Comparison of ENCODE assay signal across 8 mouse cellular contexts in the genomic region with DNA sequence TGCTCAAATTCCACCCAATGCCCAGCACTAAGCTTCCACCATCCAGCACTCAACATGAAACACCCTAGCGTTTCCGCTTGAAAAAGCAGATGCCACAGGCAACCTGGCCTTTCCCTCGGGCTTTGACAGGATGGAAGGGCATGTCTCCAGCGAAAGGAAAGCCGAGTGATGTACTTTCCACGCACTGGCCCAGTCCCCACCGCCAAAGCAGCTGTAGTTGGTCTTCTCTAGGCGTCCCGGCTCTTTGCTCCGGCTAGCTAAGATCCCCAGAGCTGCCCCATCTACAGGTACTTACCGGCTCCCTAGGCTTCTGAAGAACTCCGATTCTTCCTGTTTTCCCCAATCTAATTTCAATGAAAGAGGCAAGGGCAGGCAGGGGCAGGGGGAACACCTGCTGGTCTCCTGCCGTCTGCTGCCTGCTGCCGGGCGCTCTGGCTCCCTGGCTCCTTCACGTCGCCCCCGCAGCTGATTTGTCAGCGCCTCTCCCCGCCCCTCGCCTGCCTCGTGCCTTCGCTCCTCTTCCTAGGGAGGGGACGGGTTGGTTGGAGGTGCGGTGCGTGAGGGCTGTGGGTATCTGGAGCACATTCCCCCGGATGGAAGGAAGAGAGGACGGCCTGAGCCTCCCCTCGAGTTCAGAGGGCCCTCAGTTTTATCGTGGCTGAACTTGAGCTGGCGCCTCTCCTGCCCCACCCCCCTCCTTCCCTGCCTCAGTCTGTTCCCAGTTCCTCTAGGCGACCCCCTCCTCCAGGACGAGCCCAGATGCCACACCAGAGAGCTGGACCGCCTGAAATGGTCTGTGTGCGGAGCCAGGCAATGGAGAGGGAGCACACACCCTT. TPM values are rescaled to one million over a fixed set of nuclear protein-coding genes. Genes with fewer than 3 reads are reported as not detected.
DNase-seq lines count a peak whose midpoint lies in the region; ATAC-seq lines count a peak whose summit lies in the region.

No protein-coding gene starts in this region.

- no peaks in the 10 kb centered on the region for H3K27me3 ChIP-seq in heart, embryonic 15.5 days
- peaks cover 8% of the 10 kb centered on the region for H3K27me3 ChIP-seq in liver, embryonic 13.5 days
- no peaks in the 10 kb centered on the region; the same call in 1 of the 2 replicates for H3K27me3 ChIP-seq in neural tube, embryonic 13.5 days

- H3K9me3 ChIP-seq in heart, embryonic 15.5 days (replicated peaks) = no peaks in the 10 kb centered on the region
- H3K9me3 ChIP-seq in liver, embryonic 13.5 days (replicated peaks) = no peaks in the 10 kb centered on the region
- no peaks in the 10 kb centered on the region for H3K9me3 ChIP-seq in neural tube, embryonic 13.5 days

- no peaks in the 10 kb centered on the region for H3K36me3 ChIP-seq in heart, embryonic 15.5 days
- peaks cover 17% of the 10 kb centered on the region for H3K36me3 ChIP-seq in liver, embryonic 13.5 days
- H3K36me3 ChIP-seq in neural tube, embryonic 13.5 days = no peaks in the 10 kb centered on the region

- DNase-seq in urinary bladder, postnatal 25 days (ENCODE audit: low spot score) = peak; percentile 14
- no peak for DNase-seq in urinary bladder, adult 2 months (ENCODE audit: low spot score)
- DNase-seq in embryo, embryonic 11 days = peak; percentile 83
- DNase-seq in kidney, postnatal 36 days = peak; percentile 25 to 54
- DNase-seq in liver, embryonic 13.5 days = peak; percentile 85

- H3K4me2 ChIP-seq in heart, embryonic 15.5 days = peak overlapping the region; percentile 97
- H3K4me2 ChIP-seq in liver, embryonic 13.5 days = peak overlapping the region; percentile 90
- H3K4me2 ChIP-seq in neural tube, embryonic 13.5 days = peak overlapping the region; percentile 87

- 2% methylated on average over 35 of the region's 35 CpGs for WGBS in heart, embryonic 15.5 days
- under 1% methylated on average over 33 of the region's 35 CpGs for WGBS in liver, embryonic 13.5 days (ENCODE audit: insufficient replicate concordance)
- 2% methylated on average over 35 of the region's 35 CpGs for WGBS in neural tube, embryonic 13.5 days

- H3K4me1 ChIP-seq in heart, embryonic 15.5 days (replicated peaks) = peaks cover 14% of the 10 kb centered on the region
- H3K4me1 ChIP-seq in liver, embryonic 13.5 days (replicated peaks) = peaks cover 42% of the 10 kb centered on the region
- peaks cover 19% of the 10 kb centered on the region; the same call in 1 of the 2 replicates for H3K4me1 ChIP-seq in neural tube, embryonic 13.5 days (replicated peaks)

- peak; percentile 86 for ATAC-seq in heart, embryonic 15.5 days (replicated peaks; ENCODE audit: insufficient number of reproducible peaks, insufficient read depth, low FRiP score, low read depth)
- ATAC-seq in liver, embryonic 13.5 days (ENCODE audit: low read depth) = peak; percentile 85
- ATAC-seq in neural tube, embryonic 13.5 days (ENCODE audit: low read depth) = peak; percentile 91
- no peak for ATAC-seq in CD4-positive, CD25-positive, alpha-beta regulatory T cell, adult 4 months

- H3K9ac ChIP-seq in heart, embryonic 15.5 days = peak overlapping the region; percentile 52
- peak overlapping the region; percentile 95 for H3K9ac ChIP-seq in liver, embryonic 13.5 days
- H3K9ac ChIP-seq in neural tube, embryonic 13.5 days = peak overlapping the region; percentile 73

- H3K27ac ChIP-seq in heart, embryonic 15.5 days = no peak overlapping the region
- peak overlapping the region; percentile 99 for H3K27ac ChIP-seq in liver, embryonic 13.5 days
- peak overlapping the region; percentile 82 for H3K27ac ChIP-seq in neural tube, embryonic 13.5 days (replicated peaks)

- H3K4me3 ChIP-seq in heart, embryonic 15.5 days = peak overlapping the region; percentile 60
- peak overlapping the region; percentile 84 for H3K4me3 ChIP-seq in liver, embryonic 13.5 days (replicated peaks)
- H3K4me3 ChIP-seq in neural tube, embryonic 13.5 days = peak overlapping the region; percentile 54

RNA-seq across cellular contexts. Expression of a gene that starts 1.0 kb away (rescaled TPM):
- polyA plus RNA-seq in urinary bladder, adult 2 months (2012; rRNA removed) = 1.9 and 2.3 TPM in 2 replicates
- 143 and 144 TPM in 2 replicates for polyA plus RNA-seq in heart, embryonic 15.5 days (2015; fragmentation: Nextera tagmentation; extraction: Ambion mirVana)
- 425 and 465 TPM in 2 replicates for polyA plus RNA-seq in liver, embryonic 13.5 days (2015; fragmentation: Nextera tagmentation; extraction: Ambion mirVana)
- polyA plus RNA-seq in neural tube, embryonic 13.5 days (2015; fragmentation: Nextera tagmentation; extraction: Ambion mirVana) = 131 and 135 TPM in 2 replicates
- polyA plus RNA-seq in CD4-positive, CD25-positive, alpha-beta regulatory T cell, adult 4 months (2017; shearing (Covaris generic)) = not detected

Comparison
In these comparisons a context has a peak if more than half of its experiments do, and no peak if none do; other contexts are left out.
1. RNA of a gene that starts 1.0 kb away (polyA plus RNA-seq): 425 to 465 TPM in liver, embryonic 13.5 days, 143 to 144 TPM in heart, embryonic 15.5 days and 131 to 135 TPM in neural tube, embryonic 13.5 days; 1.9 to 2.3 TPM in urinary bladder, adult 2 months and not detected in CD4-positive, CD25-positive, alpha-beta regulatory T cell, adult 4 months; every median in the first group is over 10 times any median in the second.
2. Peak in every context shown above with its lines, with median percentiles within 50 percentile points of each other: H3K4me2 ChIP-seq, H3K4me3 ChIP-seq and H3K9ac ChIP-seq.